Mouse (Mus musculus) spleen, adult 2 months (tissue): ENCODE measurements around the gene Olfr1457.

Experiments
- CTCF ChIP-seq: fragments of 200-500 bp; IDR thresholded peaks from 2 replicates; pipeline ENCODE4 v1.5.1; 2011; ENCODE audit warnings: mild to moderate bottlenecking, inconsistent platforms; ENCODE audit not compliant: insufficient read depth, insufficient read length, insufficient replicate concordance; ENCODE audit errors: extremely low read depth
- POLR2A ChIP-seq: fragments of 200-500 bp; IDR thresholded peaks from 2 replicates; pipeline ENCODE4 v1.6.1; 2011; ENCODE audit warnings: low read depth, low read length, inconsistent platforms

GRCm38 (mm10) chr19:13097791-13098190 lies at the start of gene Olfr1457:
- TF ChIP-seq POLR2A: no peak
- no peak for TF ChIP-seq CTCF
